Mouse (Mus musculus) forebrain, embryonic 15.5 days (tissue): ENCODE measurements around the gene Sh3d19. TPM values are rescaled to one million over a fixed set of nuclear protein-coding genes. Genes with fewer than 3 reads are reported as not detected.
"Not testable (repeated sequence)": the region's sequence is repeated elsewhere in the genome, so short reads cannot be mapped to it uniquely, and the experiment has no call there.

ENCODE experiments used
- ATAC-seq: fragments of 200-750 bp; cut with Nextera tagmentation; replicated peaks from 2 replicates; pipeline ENCODE4 v1.8.0; 2017; ENCODE audit warnings: mild to moderate bottlenecking, moderate TSS enrichment, moderate library complexity
- H3K27ac ChIP-seq: fragments of 300-500 bp; sonication (generic); replicated peaks from 2 replicates; pipeline ENCODE4 v1.5.1; 2015; ENCODE audit warnings: mild to moderate bottlenecking, inconsistent platforms
- H3K27me3 ChIP-seq: fragments of 300-500 bp; sonication (generic); 2 replicates; pipeline ENCODE4 v1.6.1; 2015; ENCODE audit warnings: inconsistent platforms
- H3K36me3 ChIP-seq: fragments of 300-500 bp; sonication (generic); 2 replicates; pipeline ENCODE4 v1.6.1; 2015; ENCODE audit warnings: mild to moderate bottlenecking, inconsistent platforms
- H3K4me1 ChIP-seq: fragments of 300-500 bp; sonication (generic); 2 replicates; pipeline ENCODE4 v1.6.1; 2015; ENCODE audit warnings: inconsistent platforms
- H3K4me2 ChIP-seq: fragments of 300-500 bp; sonication (generic); replicated peaks from 2 replicates; pipeline ENCODE4 v1.6.1; 2015; ENCODE audit warnings: mild to moderate bottlenecking, inconsistent platforms
- H3K4me3 ChIP-seq: fragments of 300-500 bp; sonication (generic); 2 replicates; pipeline ENCODE4 v1.5.1; 2015; ENCODE audit warnings: mild to moderate bottlenecking, inconsistent platforms
- H3K9ac ChIP-seq: fragments of 300-500 bp; sonication (generic); replicated peaks from 2 replicates; pipeline ENCODE4 v1.6.1; 2015; ENCODE audit warnings: mild to moderate bottlenecking, inconsistent platforms
- H3K9me3 ChIP-seq: fragments of 300-500 bp; sonication (generic); 2 replicates; pipeline ENCODE4 v1.6.1; 2016; ENCODE audit warnings: inconsistent platforms
- WGBS: fragments of 180-500 bp; shearing (Covaris S2); methylation state at CpG from one replicate; pipeline ENCODE4 v1.1.7; 2015; ENCODE audit warnings: mixed read lengths; 5-methylcytosine and 5-hydroxymethylcytosine counted together
- polyA plus RNA-seq: library from polyadenylated mRNA; unstranded; fragments of >200 nt; fragmentation: Nextera tagmentation; extraction: Ambion mirVana; gene quantifications from 2 replicates; pipeline ENCODE4 v1.2.1, GENCODE M21; 2015

Gene Sh3d19
- polyA plus RNA-seq, 1 experiment from 2014 or later, result 9.6 TPM

DNA sequence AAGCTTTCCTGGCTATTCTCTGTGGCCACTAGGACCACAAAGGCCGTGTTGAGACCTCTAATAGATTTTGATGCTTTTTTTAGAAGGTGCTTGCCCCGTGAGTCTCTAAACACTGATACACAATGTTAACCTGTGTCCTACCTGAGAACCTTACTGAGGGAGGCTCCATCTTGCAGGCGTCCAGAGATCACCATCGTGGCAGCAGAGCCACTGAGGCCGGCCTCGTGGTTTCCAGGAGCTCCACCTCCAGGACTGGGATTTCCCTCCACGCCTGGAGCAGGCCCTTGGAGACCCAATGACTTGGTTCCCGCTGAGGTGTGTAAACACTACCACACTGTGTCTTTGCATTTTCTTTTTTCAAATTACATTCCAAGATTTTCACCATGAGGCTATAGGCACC lies 112.1 kb downstream of the Sh3d19 start:
- Histone ChIP-seq H3K9me3 (no peaks in the 10 kb centered on the region), H3K4me1 (no peaks in the 10 kb centered on the region), H3K36me3 (no peaks in the 10 kb centered on the region), H3K4me3 (no peak overlapping the region), H3K4me2 (no peak overlapping the region), H3K27ac (no peak overlapping the region), H3K9ac (no peak overlapping the region), H3K27me3 (no peaks in the 10 kb centered on the region)
- no peak for ATAC-seq
- 90% methylated on average over 8 of the region's 8 CpGs for WGBS

DNA sequence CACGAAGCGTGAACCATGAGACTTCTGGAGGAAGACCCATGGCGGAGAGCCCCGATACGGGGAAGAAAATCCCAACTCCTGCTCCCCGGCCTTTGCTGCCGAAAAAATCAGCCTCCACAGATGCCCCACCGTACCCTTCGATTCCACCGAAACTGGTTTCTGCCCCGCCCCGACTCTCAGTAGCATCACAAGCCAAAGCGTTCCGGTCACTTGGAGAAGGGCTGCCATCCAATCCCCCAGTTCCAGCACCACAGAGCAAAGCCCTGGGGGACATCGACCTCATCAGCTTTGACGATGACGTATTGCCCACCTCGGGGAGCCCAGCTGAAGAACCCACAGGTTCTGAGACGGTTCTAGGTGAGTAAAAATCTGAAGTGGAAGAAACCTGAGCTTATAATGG lies 114.1 kb downstream of the Sh3d19 start:
- no peak for ATAC-seq
- H3K9ac ChIP-seq, result no peak overlapping the region
- no peaks in the 10 kb centered on the region for H3K9me3 ChIP-seq
- H3K4me3 ChIP-seq, result no peak overlapping the region
- H3K27ac ChIP-seq, result no peak overlapping the region
- H3K4me1 ChIP-seq, result no peaks in the 10 kb centered on the region
- H3K4me2 ChIP-seq, result no peak overlapping the region
- H3K36me3 ChIP-seq, result no peaks in the 10 kb centered on the region
- 96% methylated on average over 19 of the region's 19 CpGs for WGBS
- H3K27me3 ChIP-seq, result no peaks in the 10 kb centered on the region

DNA sequence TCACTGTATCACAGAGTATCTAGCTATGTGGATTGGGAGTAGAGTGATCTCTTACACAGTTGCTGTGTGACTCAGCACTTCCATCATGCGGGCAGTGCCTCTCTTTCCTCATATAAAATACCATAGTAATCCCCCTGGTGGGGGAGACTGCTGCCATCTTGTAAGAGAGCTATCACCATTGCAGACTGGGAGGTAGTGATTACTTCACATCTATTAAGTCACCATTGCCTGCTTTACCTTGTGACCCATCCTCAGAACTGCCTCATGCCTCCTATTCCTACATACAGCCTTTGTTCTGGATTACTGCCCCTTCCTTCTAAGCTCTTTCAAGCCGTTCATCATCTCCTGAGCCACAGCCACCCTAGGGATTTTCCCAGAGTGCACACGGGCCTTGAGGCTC lies 117.0 kb downstream of the Sh3d19 start:
- H3K36me3 ChIP-seq, result no peaks in the 10 kb centered on the region
- no peak overlapping the region for H3K4me3 ChIP-seq
- 66% methylated on average over 3 of the region's 3 CpGs for WGBS
- no peak overlapping the region for H3K27ac ChIP-seq
- no peaks in the 10 kb centered on the region for H3K9me3 ChIP-seq
- no peak overlapping the region for H3K4me2 ChIP-seq
- ATAC-seq, result no peak
- peaks cover 5% of the 10 kb centered on the region for H3K4me1 ChIP-seq
- no peak overlapping the region for H3K9ac ChIP-seq
- H3K27me3 ChIP-seq, result no peaks in the 10 kb centered on the region

DNA sequence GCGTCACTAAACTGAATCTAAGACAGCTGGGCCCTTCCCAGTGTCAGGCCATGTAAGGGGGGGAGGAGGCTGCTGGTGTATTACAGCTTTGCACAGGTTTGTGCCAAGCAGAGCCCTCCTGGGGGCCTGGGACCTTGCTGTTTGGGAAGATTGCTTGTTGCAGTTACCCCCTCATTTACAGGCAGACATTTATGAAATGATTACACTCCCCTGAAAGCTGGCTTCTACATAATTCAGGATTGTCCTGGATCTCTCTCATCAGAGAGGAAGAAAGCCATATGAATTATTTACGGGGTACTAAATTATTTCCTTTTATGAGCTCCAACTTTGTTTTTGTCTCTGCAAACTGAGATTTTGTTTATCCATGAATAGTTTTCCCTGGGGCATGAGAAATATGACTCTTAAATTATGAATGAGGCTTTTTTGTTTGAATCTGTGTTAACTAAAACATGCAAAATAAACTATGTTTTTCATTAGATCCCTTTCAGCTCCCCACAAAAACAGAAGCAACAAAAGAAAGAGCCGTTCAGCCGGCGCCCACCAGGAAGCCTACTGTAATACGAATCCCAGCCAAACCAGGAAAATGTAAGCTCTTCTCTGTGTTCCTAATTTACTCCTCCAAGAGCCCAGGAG lies 122.4 kb downstream of the Sh3d19 start:
- H3K4me3 ChIP-seq, result no peak overlapping the region
- H3K9me3 ChIP-seq, result no peaks in the 10 kb centered on the region
- no peak overlapping the region for H3K4me2 ChIP-seq
- no peak overlapping the region for H3K9ac ChIP-seq
- no peaks in the 10 kb centered on the region for H3K36me3 ChIP-seq
- 22% methylated on average over 6 of the region's 6 CpGs for WGBS
- ATAC-seq, result peak; percentile 67; the same call in 1 of the 2 replicates
- peaks cover 15% of the 10 kb centered on the region for H3K4me1 ChIP-seq
- peak overlapping the region; percentile 13; the same call in 1 of the 2 replicates for H3K27ac ChIP-seq
- H3K27me3 ChIP-seq, result no peaks in the 10 kb centered on the region

DNA sequence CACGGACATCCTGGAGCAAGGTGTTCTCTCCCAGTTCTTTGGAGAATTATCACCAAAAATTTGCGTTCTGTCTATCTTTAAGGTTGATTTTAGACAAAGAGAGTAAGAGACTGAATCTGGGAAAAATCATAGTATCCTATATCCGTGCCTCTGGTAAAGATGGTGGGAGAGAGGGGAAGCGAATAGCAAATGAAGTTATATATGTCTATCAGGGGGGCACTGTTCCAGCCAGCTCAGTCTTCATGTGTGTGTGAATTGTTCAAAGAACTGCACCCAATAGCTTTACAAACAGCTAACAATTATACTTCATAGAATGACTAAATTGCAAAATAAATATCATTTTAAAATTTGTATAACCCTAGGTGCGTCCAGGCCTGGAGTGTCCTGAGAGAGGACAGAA lies 123.0 kb downstream of the Sh3d19 start:
- Histone ChIP-seq H3K36me3 (no peaks in the 10 kb centered on the region), H3K4me3 (no peak overlapping the region), H3K27ac (0 out of 2 replicates have a peak overlapping the region, but pooled peaks have one; percentile 11), H3K9ac (no peak overlapping the region), H3K4me1 (peaks cover 15% of the 10 kb centered on the region), H3K27me3 (no peaks in the 10 kb centered on the region), H3K4me2 (no peak overlapping the region), H3K9me3 (no peaks in the 10 kb centered on the region)
- ATAC-seq, result no peak
- 73% methylated on average over 5 of the region's 5 CpGs for WGBS

DNA sequence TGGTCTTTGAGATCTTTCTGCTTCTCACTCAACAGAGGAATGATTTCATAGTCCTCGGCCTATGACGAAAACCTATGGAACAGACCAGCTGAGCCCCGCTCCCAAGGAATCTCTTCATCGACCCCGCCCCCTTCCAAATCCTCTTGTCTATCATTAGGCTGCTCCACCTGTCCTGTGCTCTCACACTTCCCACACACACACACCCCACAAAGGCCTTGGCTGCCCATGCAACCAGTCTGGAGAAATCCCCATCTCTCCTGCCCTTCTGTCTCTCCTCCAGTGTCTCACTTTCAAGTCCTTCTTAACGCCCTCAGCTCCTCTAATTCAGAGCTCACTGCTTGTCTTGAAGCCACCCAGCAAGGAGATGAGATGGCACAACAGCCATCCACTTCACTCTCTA lies 131.0 kb downstream of the Sh3d19 start:
- Histone ChIP-seq H3K4me1 (no peaks in the 10 kb centered on the region), H3K27me3 (no peaks in the 10 kb centered on the region), H3K9me3 (no peaks in the 10 kb centered on the region), H3K36me3 (no peaks in the 10 kb centered on the region), H3K4me3 (no peak overlapping the region), H3K9ac (no peak overlapping the region), H3K4me2 (no peak overlapping the region), H3K27ac (no peak overlapping the region)
- WGBS, result 83% methylated on average over 6 of the region's 6 CpGs
- ATAC-seq, result no peak

DNA sequence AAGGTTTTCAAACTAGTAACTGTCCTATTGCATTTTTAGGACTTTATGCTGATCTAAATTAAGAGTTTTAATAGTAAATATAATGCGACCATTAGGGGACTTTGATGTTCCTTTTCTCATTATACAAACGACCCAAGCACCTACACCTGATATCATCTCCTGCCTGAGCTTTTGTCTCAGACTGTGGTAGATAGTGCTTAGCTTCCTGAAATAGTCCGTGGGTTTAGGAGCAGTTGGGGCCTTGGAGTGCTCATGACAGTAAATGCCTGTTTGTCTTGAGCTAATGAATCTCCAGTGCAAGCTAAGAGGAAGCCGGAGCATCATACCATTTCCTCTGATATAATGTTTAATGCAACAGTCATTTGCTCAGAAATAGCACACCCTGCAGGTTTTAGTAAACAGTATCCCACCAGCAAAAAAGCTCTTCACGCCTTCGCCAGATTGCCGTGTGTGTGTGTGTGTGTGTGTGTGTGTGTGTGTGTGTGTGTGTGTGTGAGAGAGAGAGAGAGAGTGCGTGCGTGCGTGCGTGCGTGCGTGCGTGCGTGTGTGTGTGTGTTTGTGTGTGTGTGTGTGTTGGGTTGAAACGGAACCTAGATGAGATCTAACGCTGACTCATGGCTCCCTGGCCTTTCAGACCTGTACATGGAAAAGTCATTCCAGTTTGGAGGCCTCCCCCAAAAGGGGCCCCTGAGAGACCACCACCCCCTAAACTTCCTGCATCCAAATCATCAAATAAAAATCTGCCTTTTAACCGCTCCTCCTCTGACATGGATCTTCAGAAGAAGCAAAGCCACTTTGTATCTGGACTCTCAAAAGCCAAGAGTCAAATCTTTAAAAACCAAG lies 132.8 kb downstream of the Sh3d19 start:
- no peak for ATAC-seq
- Histone ChIP-seq H3K27ac (no peak overlapping the region), H3K36me3 (no peaks in the 10 kb centered on the region), H3K4me2 (no peak overlapping the region), H3K9ac (no peak overlapping the region), H3K4me1 (no peaks in the 10 kb centered on the region), H3K4me3 (no peak overlapping the region), H3K27me3 (no peaks in the 10 kb centered on the region), H3K9me3 (no peaks in the 10 kb centered on the region)
- WGBS, result 91% methylated on average over 18 of the region's 18 CpGs

DNA sequence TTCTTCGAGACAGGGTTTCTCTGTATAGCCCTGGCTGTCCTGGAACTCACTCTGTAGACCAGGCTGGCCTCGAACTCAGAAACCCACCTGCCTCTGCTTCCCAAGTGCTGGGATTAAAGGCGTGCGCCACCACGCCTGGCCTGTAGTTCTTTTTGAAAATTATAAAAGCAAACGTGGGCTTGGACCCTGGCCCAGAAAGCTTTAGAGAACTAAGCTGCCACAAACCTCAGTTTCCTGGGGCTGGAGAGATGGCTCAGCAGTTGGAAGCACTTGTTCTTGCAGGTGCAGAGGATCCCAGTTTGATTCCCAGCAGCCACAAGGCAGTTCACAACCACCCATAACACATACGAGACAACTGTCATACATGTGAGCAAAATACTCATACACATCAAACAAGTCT lies 133.5 kb downstream of the Sh3d19 start:
- 84% methylated on average over 7 of the region's 7 CpGs for WGBS
- ATAC-seq, H3K36me3 ChIP-seq, H3K27ac ChIP-seq, H3K4me3 ChIP-seq, H3K4me1 ChIP-seq, H3K4me2 ChIP-seq, H3K9me3 ChIP-seq, H3K9ac ChIP-seq, H3K27me3 ChIP-seq: not testable (repeated sequence)

DNA sequence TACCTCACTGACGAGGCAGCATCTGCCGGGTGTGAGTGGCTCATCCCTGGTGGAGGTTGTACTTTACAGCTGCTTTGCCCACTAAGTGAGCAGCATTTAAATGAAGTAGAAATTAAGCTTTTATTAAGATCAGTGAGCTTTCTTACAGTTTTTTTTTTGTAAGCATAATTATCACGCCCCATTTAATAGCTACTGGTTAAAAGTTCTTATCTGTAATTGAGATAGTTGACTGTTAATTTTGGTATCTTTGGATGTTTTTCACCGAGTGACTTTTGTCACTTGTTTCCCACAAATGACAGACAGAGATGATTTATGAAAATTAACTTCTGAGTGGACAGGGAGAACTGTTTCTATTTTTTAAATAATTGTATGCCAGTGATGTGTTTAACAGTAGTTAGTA lies 134.0 kb downstream of the Sh3d19 start:
- H3K9ac ChIP-seq, result no peak overlapping the region
- no peaks in the 10 kb centered on the region for H3K9me3 ChIP-seq
- WGBS, result 74% methylated on average over 4 of the region's 4 CpGs
- no peaks in the 10 kb centered on the region for H3K36me3 ChIP-seq
- no peak for ATAC-seq
- H3K4me2 ChIP-seq, result no peak overlapping the region
- H3K4me1 ChIP-seq, result no peaks in the 10 kb centered on the region
- H3K27me3 ChIP-seq, result no peaks in the 10 kb centered on the region
- no peak overlapping the region for H3K27ac ChIP-seq
- H3K4me3 ChIP-seq, result no peak overlapping the region

DNA sequence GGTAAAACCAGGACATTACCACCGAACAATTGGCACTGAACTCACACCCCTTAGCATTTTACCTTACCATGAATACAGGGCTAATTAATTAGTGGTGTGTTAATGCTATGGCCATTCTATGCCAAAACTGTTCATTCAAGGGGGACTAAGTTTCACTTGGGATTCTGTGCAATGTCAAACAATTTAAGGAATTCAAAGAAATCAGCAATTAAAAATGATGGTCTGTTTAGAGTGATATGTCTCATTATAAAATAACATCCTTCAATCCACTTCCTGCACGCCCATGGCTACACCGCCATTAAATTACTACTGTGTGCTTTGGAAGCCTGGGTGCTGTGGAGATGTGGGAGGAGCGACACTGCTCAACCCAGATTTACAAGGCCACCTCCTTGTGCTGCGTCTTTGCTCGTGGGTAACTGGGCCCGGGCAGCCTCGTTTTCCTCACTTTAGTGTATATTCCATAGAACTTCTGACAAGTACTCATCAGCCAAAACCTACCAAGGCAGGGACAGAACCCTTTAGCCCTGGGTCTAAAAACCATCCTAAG lies 135.2 kb downstream of the Sh3d19 start:
- Histone ChIP-seq H3K9me3 (no peaks in the 10 kb centered on the region), H3K4me2 (no peak overlapping the region), H3K27ac (no peak overlapping the region), H3K4me1 (no peaks in the 10 kb centered on the region), H3K4me3 (no peak overlapping the region), H3K9ac (no peak overlapping the region), H3K36me3 (no peaks in the 10 kb centered on the region), H3K27me3 (no peaks in the 10 kb centered on the region)
- 59% methylated on average over 8 of the region's 8 CpGs for WGBS
- no peak for ATAC-seq

DNA sequence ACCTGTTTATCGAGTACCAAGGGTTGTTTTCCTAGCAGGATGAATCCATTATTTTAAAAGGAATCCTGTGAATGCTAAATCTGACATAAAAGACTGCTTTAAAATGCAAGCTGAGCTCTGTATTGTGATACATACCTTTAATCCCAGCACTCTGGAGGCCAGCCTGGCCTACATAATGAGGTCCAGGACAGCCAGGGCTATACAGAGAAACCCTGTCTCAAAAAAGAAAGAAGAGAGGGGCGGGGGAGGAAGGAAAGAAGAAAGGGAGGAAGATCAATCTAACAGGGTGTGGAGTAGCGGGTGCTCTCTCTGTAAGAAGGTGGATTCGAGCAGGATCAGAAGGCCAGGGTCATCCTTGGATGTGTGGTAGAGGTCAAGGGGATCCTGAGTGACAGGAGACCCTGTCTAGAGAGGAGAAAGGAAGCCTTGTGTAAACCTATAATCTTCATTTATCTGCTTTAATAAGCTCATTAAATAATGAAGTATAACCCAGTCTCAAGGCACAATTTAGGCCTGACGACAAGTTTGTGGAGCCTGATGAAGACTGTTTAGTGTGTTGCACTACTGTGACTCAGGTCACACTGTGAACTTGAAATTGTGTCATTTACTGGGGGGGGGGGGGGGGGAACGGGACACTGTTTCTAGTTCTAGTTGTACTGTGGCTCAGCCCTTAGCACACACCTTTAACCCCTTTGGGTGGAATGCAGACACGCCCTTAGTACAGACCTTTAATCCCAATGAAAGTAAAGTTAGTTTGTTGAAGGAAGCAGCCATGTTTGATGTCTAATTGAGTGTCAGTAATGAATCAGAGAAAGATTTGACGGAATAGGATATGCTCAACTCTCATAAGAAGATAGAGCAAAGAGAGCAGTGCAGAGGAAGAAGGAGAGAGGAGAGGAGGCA lies 137.0 kb downstream of the Sh3d19 start:
- Histone ChIP-seq H3K9ac (no peak overlapping the region), H3K27me3 (no peaks in the 10 kb centered on the region), H3K4me2 (no peak overlapping the region), H3K9me3 (no peaks in the 10 kb centered on the region), H3K4me3 (no peak overlapping the region), H3K36me3 (no peaks in the 10 kb centered on the region), H3K27ac (no peak overlapping the region), H3K4me1 (no peaks in the 10 kb centered on the region)
- 50% methylated on average over 8 of the region's 8 CpGs for WGBS
- ATAC-seq, result no peak

DNA sequence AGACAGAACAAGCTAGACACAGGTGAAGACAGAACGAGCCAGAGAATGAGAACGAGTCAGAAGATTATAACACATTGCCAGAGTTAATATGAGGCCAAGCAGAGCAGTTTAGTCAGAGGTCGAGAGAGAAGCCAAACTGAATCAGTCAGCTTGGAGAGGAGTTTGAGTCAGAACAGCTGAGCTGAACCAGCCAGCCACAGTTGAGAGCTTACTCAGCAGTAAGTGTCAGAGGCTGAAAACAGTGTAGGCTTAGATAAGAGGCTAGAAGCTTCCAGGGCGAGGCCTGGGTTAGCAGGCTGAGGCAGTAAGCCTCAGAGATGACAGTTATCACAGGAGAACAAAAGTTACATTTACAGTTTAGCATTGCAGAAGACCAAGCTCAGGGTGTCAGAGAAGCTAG lies 137.7 kb downstream of the Sh3d19 start:
- Histone ChIP-seq H3K4me2 (no peak overlapping the region), H3K9ac (no peak overlapping the region), H3K27ac (no peak overlapping the region), H3K9me3 (no peaks in the 10 kb centered on the region), H3K4me1 (no peaks in the 10 kb centered on the region), H3K36me3 (no peaks in the 10 kb centered on the region), H3K4me3 (no peak overlapping the region), H3K27me3 (no peaks in the 10 kb centered on the region)
- WGBS, result 87% methylated on average over 4 of the region's 4 CpGs
- ATAC-seq, result no peak
